Mouse (Mus musculus) E14TG2a.4 (cell line): Measurements from ENCODE around the gene Fry.

Experiments
- H3K27me3 ChIP-seq: 2 replicates; pipeline ENCODE4 v1.6.1; 2014; ENCODE audit warnings: low read length, control low read depth; ENCODE audit not compliant: insufficient read depth
- H3K36me3 ChIP-seq: 2 replicates; pipeline ENCODE4 v1.6.1; 2014; ENCODE audit warnings: low read length, control low read depth; ENCODE audit not compliant: insufficient read depth
- H3K4me1 ChIP-seq: replicated peaks from 2 replicates; pipeline ENCODE4 v1.6.1; 2014; ENCODE audit warnings: low read depth, low read length, control low read depth
- H3K4me3 ChIP-seq: replicated peaks from 2 replicates; pipeline ENCODE4 v1.5.1; 2014; ENCODE audit warnings: mild to moderate bottlenecking, low read length
- H3K9me3 ChIP-seq: 2 replicates; pipeline ENCODE4 v1.6.1; 2014; ENCODE audit warnings: low read length, control low read depth
- CTCF ChIP-seq: conservative IDR thresholded peaks from 2 replicates; pipeline ENCODE4 v1.5.1; 2014; ENCODE audit warnings: low read length
- NANOG ChIP-seq: IDR thresholded peaks from 2 replicates; pipeline ENCODE4 v1.6.1; 2014; ENCODE audit warnings: borderline replicate concordance, low read length, mixed read lengths
- POU5F1 ChIP-seq: IDR thresholded peaks from 2 replicates; pipeline ENCODE4 v1.6.1; 2014; ENCODE audit warnings: low read length, borderline replicate concordance

Gene Fry

DNA sequence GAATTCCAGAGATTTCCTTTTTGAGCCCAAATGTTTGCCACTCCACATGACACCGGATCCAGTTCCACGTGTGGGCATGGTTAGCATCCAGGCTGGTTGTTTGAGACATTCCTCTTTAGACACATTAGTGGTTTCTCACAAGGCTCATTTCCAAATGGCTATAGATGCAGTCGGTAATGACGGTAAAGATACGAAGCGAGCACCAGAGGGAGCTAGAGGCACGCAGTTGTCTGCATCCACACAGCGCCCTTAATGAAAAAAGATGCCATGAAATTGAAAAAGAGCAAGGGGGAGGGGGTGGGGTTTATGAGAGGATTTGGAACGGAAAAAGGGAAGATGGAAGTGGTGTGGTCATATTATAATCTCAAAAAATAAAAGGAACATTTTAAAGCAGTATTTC lies 50.3 kb downstream of the Fry start:
- no peaks in the 10 kb centered on the region for H3K27me3 ChIP-seq
- TF ChIP-seq POU5F1 = no peak
- peak; percentile 55 for TF ChIP-seq CTCF
- TF ChIP-seq NANOG = no peak
- no peaks in the 10 kb centered on the region for H3K36me3 ChIP-seq
- peaks cover 30% of the 10 kb centered on the region for H3K4me1 ChIP-seq
- H3K9me3 ChIP-seq = no peaks in the 10 kb centered on the region
- no peak overlapping the region for H3K4me3 ChIP-seq

DNA sequence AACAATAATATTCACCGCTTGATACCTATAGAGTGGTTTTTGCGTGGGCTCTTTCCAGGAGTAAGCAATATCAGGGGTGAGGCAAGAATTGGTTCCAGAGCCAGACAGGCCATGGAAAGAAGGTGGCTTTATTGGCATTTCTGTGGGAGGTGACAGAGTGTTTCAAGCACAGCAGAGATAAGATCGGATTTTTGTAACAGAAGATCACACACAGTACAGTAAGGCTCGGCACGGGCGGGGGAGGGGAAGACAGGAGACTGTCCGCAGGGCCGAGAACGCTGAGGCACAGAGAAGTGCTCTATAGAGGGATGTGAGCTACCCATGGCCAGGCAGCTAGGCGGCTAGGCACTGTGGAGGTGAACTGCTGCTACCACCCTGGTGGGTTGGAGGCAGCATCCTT lies 53.1 kb downstream of the Fry start:
- no peak overlapping the region for H3K4me3 ChIP-seq
- H3K4me1 ChIP-seq = peaks cover 27% of the 10 kb centered on the region
- H3K27me3 ChIP-seq = no peaks in the 10 kb centered on the region
- no peaks in the 10 kb centered on the region for H3K36me3 ChIP-seq
- 0 out of 2 replicates have a peak, but pooled peaks cover 4% of the 10 kb centered on the region for H3K9me3 ChIP-seq
- TF ChIP-seq NANOG = no peak

DNA sequence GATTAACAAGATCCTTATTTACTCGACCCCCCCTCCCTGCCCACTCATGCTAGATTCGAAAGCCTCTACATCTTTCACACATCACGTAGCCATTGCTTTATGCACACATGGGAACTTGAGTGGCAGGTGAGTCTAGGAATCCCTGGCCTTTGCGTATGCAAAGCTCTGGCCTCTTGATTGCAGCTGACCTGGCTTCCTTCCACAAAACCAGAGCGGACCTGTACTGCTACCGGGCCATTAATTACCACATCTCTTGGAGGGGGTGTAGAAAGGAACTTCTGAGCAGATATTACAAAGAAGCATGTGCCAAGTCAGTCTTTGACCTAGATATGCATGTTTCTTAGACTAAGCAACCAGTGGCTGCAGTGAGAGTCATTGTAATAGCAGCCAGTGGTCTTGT lies 55.4 kb downstream of the Fry start:
- H3K27me3 ChIP-seq = no peaks in the 10 kb centered on the region
- no peak overlapping the region for H3K4me3 ChIP-seq
- peaks cover 27% of the 10 kb centered on the region for H3K4me1 ChIP-seq

DNA sequence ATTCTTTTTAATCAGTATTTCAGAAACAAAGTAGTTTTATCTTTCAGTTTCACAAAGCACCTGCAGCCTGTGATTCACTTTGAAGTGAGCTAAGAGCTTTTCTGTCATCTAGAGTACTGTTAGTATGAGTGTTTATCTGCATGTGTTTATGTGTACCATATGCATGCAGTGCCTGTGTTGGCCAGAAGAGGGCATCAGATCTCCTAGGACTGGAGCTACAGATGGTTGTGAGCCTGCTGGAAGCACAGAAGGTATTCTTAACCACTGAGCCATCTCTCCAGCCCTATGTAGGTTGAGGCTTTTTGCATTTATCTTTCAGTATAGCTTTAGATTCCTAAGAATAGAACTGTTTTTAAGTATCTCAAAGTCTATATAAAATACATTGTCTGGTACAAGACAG lies 56.5 kb downstream of the Fry start:
- H3K9me3 ChIP-seq = peaks cover 17% of the 10 kb centered on the region
- TF ChIP-seq POU5F1 (no peak), CTCF (peak; percentile 41; the same call in 1 of the 2 replicates)
- no peaks in the 10 kb centered on the region for H3K36me3 ChIP-seq
- H3K4me1 ChIP-seq = peaks cover 29% of the 10 kb centered on the region
- H3K27me3 ChIP-seq = no peaks in the 10 kb centered on the region
- no peak overlapping the region for H3K4me3 ChIP-seq

More for the DNA sequence above, 55.4 kb downstream of the Fry start:
- Histone ChIP-seq H3K36me3 (no peaks in the 10 kb centered on the region), H3K9me3 (peaks cover 17% of the 10 kb centered on the region)
- TF ChIP-seq CTCF (no peak), POU5F1 (no peak), NANOG (no peak)

DNA sequence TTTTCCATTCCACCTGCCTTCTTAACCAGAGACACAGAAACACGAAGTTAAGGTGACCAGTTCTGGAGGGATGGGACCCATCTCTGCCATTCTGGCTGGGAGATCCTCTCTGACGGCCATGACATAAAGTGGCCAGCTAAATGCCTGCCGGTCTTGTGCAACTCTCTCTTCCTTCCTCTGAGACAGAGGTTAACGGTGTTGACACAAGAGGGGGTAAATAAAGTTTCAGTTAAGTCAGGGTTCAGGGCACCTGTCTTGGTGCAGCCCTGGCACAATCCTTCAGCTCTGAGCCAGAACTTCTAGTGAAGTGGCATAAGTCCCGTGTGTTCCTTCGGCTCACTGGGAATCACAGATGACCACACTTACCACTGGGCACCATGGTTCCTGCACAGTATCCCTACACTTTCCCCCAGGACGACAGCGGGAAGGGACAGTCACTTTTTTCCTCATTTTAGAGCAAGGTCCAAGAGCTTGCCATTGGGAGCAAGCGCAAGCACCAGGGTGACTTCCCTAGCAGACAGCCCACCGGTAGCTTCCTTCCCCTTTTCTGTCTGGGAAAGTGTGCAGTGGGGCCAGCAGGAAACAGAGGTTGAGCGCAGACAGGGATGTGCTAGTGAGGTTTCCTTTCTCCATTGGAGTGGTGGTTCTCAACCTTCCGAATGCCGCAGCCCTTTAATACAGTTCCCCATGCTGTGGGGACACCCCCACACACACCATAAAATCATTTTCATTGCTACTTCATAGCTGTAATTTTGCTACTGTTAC lies 58.0 kb downstream of the Fry start:
- no peak for TF ChIP-seq CTCF
- TF ChIP-seq NANOG = no peak
- TF ChIP-seq POU5F1 = no peak
- Histone ChIP-seq H3K4me3 (no peak overlapping the region), H3K36me3 (no peaks in the 10 kb centered on the region), H3K9me3 (peaks cover 17% of the 10 kb centered on the region), H3K4me1 (peaks cover 25% of the 10 kb centered on the region), H3K27me3 (no peaks in the 10 kb centered on the region)

DNA sequence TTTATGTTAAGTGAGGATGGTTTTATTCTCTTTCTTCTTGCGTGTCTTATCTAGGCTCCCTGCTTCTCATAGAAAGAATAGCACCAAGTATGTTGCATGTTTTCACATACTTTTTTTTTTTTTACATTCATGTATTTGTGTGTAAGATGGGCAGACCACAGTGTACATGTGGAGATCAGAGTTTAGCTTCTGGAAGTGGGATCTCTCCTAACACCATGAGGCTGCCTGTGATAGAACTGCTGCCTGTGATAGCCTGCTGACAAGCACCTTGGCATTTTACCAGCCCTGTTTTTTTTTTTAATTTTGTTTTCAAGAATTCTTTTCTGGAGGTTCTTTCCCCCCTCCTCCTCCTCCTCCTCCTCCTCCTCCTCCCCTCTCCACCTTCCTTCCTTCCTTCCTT lies 59.3 kb downstream of the Fry start:
- Histone ChIP-seq H3K36me3 (no peaks in the 10 kb centered on the region), H3K4me3 (no peak overlapping the region)
- TF ChIP-seq NANOG = no peak
- no peak for TF ChIP-seq POU5F1
- no peak for TF ChIP-seq CTCF

DNA sequence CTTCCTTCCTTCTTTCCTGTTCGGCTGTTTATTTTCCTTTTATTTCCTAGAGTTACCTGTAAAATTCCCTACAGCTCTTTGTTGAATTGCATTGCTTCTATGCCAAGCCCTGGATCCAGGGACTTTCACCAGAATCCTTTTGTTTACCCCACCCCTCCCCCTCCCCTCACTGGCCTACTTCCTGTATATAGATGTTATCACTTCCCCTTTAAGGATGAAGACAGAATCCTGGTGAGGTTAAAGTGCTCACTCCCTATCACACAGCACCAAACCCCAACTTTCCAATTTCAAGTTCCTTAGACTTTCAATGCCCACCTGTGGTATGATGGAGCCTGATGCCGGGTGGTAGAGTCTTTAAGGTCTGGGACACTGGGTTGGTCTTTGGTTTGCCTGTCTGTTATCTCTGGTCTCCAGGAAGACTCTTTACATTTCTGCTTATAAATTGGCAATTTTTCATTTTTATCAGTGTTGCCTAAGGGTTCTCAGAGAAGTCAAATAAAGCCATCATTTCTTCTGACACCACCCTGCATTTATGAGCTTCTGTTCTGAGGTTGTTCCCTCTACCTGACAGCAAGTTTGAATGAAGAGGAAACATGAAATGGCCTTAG lies 59.9 kb downstream of the Fry start:
- H3K9me3 ChIP-seq = peaks cover 20% of the 10 kb centered on the region
- TF ChIP-seq NANOG (no peak), POU5F1 (no peak), CTCF (no peak)
- H3K4me3 ChIP-seq = no peak overlapping the region
- peaks cover 15% of the 10 kb centered on the region for H3K4me1 ChIP-seq
- no peaks in the 10 kb centered on the region for H3K27me3 ChIP-seq
- no peaks in the 10 kb centered on the region for H3K36me3 ChIP-seq

More for the DNA sequence above, 59.3 kb downstream of the Fry start:
- Histone ChIP-seq H3K27me3 (no peaks in the 10 kb centered on the region), H3K9me3 (peaks cover 17% of the 10 kb centered on the region), H3K4me1 (peaks cover 18% of the 10 kb centered on the region)

DNA sequence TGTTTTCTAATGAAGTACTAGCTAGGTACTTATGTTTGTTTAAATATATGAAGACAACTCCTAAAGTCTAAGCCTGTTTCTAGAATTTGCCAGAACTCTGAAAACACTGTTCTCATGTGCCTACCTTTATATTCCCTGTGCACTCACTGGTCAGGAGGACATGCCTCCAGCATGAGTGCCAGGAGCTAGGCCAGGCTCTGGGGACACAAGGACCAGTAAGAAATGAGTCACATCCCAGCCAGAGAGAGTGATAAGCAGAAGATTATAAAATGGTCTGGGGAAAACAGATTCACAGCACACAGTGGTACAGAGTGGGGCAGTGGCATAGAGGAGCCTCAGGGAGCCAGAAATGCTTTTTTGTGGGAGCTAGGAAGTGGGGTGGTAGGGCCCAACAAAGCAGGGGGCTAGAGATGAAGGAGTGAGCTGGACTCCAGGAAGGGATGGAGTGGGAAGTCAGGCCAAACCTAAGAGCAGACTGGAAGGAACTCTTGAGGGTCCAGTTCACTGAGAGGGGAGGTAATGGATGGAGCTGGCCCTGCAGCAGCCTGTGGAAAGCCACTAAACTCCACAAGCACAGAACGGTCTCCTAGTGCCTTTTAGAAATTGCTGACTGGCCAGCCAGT lies 62.7 kb downstream of the Fry start:
- H3K36me3 ChIP-seq = no peaks in the 10 kb centered on the region
- TF ChIP-seq POU5F1 (no peak), NANOG (no peak), CTCF (no peak)
- peaks cover 8% of the 10 kb centered on the region for H3K4me1 ChIP-seq
- H3K27me3 ChIP-seq = no peaks in the 10 kb centered on the region
- no peak overlapping the region for H3K4me3 ChIP-seq
- H3K9me3 ChIP-seq = peaks cover 17% of the 10 kb centered on the region

DNA sequence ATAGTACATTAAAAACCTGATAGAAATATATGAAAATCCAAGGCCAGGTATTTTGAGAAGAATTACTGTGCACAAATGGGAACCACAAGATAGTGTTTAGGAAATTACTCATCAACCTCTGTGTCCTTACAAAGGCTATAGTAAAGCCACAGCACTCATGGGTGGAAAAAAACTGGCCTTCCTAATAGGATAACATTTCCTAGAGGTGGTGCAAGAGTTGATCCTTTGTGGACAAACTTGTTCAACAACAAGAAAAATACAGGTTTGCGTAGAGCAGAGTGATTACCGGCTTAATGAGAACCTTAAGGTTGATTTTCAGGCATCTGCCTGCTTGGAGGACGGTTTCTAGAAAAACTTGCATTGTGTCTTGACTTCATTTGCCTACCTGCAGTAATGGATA lies 66.5 kb downstream of the Fry start:
- no peaks in the 10 kb centered on the region for H3K27me3 ChIP-seq
- no peak overlapping the region for H3K4me3 ChIP-seq
- TF ChIP-seq POU5F1 = no peak
- no peak for TF ChIP-seq NANOG
- TF ChIP-seq CTCF = no peak
- H3K36me3 ChIP-seq = no peaks in the 10 kb centered on the region
- peaks cover 6% of the 10 kb centered on the region for H3K4me1 ChIP-seq
- H3K9me3 ChIP-seq = peaks cover 4% of the 10 kb centered on the region
